Mouse (Mus musculus) megakaryocyte, embryonic 14.5 days (primary cell): ENCODE measurements around the gene Lhpp. TPM values are rescaled to one million over a fixed set of nuclear protein-coding genes. Genes with fewer than 3 reads are reported as not detected.

ENCODE experiments used
- H3K27me3 ChIP-seq: replicated peaks from 2 replicates; pipeline ENCODE3; 2012; ENCODE audit warnings: inconsistent platforms
- H3K36me3 ChIP-seq: replicated peaks from 2 replicates; pipeline ENCODE3; 2012; ENCODE audit warnings: low read length, inconsistent platforms, mixed read lengths
- H3K4me1 ChIP-seq: 2 replicates; pipeline ENCODE4 v1.6.1; 2012; ENCODE audit warnings: inconsistent platforms
- H3K4me3 ChIP-seq: replicated peaks from 2 replicates; pipeline ENCODE3; 2012; ENCODE audit warnings: moderate library complexity, mild to moderate bottlenecking, inconsistent platforms
- H3K9me3 ChIP-seq: 2 replicates; pipeline ENCODE4 v1.6.1; 2012; ENCODE audit warnings: inconsistent platforms
- FLI1 ChIP-seq: IDR thresholded peaks from 2 replicates; pipeline ENCODE4 v1.6.1; 2012; ENCODE audit warnings: low read length, inconsistent platforms, mixed read lengths
- GATA1 ChIP-seq: IDR thresholded peaks from 3 replicates; pipeline ENCODE4 v1.6.1; 2012; ENCODE audit warnings: mixed read lengths, low read length, inconsistent platforms, borderline replicate concordance
- polyA plus RNA-seq: library from polyadenylated mRNA; stranded (reverse); fragments of >175 nt; gene quantifications from 2 replicates; pipeline ENCODE4 v1.2.3, GENCODE M21; 2012; ENCODE audit warnings: low replicate concordance; ENCODE audit not compliant: insufficient read depth

The Lhpp gene
- 1.3 and 2.5 TPM in 2 replicates for polyA plus RNA-seq

DNA sequence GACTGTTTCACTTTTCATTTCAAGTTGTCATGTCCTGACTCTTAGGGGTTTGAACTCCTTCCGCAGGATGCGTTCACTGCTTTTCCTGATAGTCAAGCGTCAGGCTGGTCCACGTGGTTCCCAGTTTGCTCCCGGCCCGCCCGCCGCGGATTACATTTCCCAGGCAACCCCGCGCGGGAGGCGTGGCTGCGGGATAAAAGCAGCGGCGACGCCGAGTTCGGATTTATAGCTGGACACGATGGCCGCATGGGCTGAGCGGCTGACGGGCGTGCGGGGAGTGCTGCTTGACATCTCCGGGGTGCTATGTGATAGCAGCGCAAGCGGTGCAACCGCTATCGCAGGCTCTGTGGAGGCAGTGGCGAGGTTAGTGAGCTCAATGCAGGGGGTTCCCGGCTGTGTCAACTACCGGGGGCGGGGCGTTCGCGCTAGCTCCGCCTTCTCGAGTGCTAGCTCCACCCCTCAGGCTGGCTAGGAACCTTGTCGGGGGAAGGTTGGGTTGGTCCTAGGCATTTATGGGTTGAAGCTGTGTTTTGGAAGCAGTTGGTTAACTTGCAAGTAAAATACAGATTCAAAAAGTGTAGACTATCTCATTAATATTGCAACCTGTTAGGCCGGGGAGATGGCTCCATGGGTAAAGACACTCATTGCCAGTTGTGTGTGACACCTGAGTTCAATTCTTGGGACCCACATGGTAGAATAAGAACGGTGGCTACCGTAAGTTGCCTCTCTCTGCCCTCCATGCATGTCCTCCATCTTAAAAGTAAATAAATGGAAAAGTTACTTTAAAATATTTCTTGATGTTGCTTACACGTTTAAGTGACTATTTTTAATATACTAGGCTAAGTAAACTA is at the start of gene Lhpp:
Gene Lhpp, plus strand, starts transcription at position 171 of the 851 bp plus-strand sequence.
- Histone ChIP-seq H3K4me1 (peaks cover 41% of the 10 kb centered on the region), H3K9me3 (no peaks in the 10 kb centered on the region), H3K4me3 (peak within 1 kb of the TSS; percentile 97), H3K27me3 (peaks cover 13% of the 10 kb centered on the region), H3K36me3 (no peaks in the 10 kb centered on the region)
- no peak for TF ChIP-seq GATA1
- TF ChIP-seq FLI1, result no peak

DNA sequence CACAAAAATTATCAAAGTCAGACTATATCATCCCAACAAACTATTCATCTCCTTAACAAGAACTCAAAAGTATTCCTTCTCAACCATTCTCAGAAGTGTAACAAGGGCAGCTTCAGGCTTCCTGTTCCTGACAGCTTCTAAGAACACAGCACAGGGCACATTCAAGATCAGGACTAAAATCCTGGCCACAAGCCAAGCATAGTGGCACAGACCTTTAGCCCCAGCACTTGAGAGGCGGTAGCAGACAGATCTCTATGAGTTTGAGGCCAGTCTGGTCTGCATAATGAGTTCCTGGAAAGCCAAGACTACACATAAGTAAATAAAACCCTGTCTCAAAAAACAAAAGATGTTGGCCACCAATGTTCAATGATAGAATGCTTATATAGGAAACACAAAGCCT is 44.6 kb upstream of the Lhpp start:
- Histone ChIP-seq H3K27me3 (no peaks in the 10 kb centered on the region), H3K4me1 (peaks cover 29% of the 10 kb centered on the region), H3K9me3 (no peaks in the 10 kb centered on the region), H3K36me3 (peaks cover 94% of the 10 kb centered on the region), H3K4me3 (no peak overlapping the region)
- TF ChIP-seq FLI1 (no peak), GATA1 (no peak)

DNA sequence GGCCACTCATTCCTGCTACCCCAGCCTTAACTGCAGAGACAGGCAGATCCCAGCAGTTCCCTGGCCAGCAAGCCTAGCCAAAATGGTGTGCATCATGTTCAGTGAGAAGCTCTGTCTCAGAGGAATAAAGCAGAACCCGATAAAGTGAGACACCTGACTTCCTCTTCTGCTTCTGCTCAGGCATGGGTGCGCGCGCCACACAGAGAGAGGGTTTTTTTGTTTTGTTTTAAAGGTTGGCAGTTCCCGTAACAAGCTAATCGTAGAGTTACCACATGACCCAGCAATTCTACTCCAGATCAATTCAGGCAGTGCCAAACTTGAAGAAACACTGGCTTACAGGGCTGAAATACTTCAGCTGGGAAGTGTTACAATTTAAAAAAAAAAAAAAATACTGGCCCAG is 41.6 kb upstream of the Lhpp start:
- Histone ChIP-seq H3K4me1 (peaks cover 54% of the 10 kb centered on the region), H3K36me3 (peaks cover 64% of the 10 kb centered on the region), H3K27me3 (no peaks in the 10 kb centered on the region), H3K9me3 (no peaks in the 10 kb centered on the region), H3K4me3 (no peak overlapping the region)
- TF ChIP-seq GATA1 (no peak), FLI1 (no peak)

DNA sequence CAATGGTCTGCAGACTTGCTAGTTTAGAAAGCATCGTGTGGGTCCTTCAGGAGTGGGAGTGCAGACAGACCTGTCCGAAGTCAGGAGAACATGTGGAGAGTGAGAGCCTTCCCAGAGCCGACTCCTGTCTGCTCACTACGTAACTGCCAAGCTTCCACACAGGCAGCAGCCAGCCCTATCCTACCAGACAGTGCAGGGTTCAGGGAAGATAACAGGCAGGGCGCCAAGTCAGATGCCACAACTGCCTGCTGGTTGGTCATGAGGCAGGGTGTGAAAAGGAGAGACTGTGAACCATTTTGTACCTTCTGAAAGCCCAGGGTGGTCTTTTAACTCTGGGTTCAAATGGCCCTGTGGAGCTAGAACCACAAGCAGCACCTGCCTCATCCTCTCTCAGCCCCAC is 40.4 kb upstream of the Lhpp start:
- no peaks in the 10 kb centered on the region for H3K27me3 ChIP-seq
- peaks cover 52% of the 10 kb centered on the region for H3K36me3 ChIP-seq
- H3K9me3 ChIP-seq, result no peaks in the 10 kb centered on the region
- peak overlapping the region; percentile 39 for H3K4me3 ChIP-seq
- no peak for TF ChIP-seq GATA1
- peaks cover 58% of the 10 kb centered on the region for H3K4me1 ChIP-seq

DNA sequence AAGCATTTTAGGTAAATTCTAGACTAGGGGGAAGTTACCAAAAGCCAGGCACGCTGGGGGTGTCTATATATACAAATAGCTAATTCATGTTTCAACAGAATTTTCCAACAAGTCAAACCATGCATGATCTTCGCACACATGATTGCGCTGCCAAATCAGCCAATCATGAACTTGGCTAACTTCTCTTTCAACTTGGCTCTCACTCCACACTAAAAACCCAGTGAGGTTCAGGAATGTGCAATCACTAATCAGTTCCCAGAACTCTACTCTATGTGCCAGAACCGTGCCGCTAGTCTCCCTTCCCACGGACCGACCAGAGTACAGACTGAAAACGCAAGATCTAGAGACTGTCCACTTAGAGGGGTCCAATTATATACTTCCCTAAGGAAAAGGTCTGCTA is 39.0 kb upstream of the Lhpp start:
- TF ChIP-seq FLI1, result no peak
- no peak for TF ChIP-seq GATA1
- H3K9me3 ChIP-seq, result no peaks in the 10 kb centered on the region
- H3K27me3 ChIP-seq, result no peaks in the 10 kb centered on the region
- peaks cover 61% of the 10 kb centered on the region for H3K4me1 ChIP-seq
- peaks cover 40% of the 10 kb centered on the region for H3K36me3 ChIP-seq
- no peak overlapping the region for H3K4me3 ChIP-seq

DNA sequence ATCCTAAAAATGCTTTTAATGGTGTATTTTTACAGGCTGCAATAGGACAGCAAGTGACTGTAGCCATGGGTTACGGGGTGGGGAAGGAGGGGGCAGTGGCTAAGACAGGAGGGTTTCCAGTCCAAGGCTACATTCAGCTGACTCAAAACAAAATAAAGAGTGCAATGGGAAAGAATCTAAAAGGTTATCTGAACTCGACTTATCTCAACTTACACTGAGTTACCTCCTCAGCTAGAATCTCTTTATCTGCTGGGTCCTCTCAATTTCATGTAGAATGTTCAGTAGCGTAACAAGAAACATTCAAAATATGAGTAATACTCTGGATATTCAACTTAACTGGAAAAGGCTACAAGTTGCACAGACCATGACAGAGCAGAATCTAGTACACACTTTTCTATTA is 37.7 kb upstream of the Lhpp start:
- H3K36me3 ChIP-seq, result peaks cover 28% of the 10 kb centered on the region
- peaks cover under 1% of the 10 kb centered on the region for H3K27me3 ChIP-seq
- no peaks in the 10 kb centered on the region for H3K9me3 ChIP-seq
- H3K4me1 ChIP-seq, result peaks cover 68% of the 10 kb centered on the region
- no peak overlapping the region for H3K4me3 ChIP-seq
- TF ChIP-seq FLI1 (no peak), GATA1 (no peak)

DNA sequence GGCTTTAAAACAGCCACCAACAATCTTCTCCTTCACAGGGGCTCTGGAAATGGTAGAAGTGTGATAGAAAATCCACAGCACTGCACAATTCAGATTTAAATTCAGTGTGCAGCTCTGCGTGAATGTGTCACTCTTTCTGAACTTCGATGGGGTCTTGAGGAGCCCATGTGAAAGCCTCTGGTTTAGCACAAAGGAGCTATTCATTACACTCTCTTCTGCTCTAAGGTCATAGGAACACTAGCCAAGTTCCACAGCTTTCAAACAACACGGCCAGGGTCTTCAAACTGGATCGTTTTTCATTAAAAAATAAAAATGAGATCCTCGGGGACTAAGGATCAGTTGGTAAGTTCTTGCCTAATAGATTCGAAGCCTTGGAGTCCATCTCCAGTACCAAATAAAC is 37.2 kb upstream of the Lhpp start:
- H3K27me3 ChIP-seq, result peaks cover 5% of the 10 kb centered on the region
- peaks cover 68% of the 10 kb centered on the region for H3K4me1 ChIP-seq
- TF ChIP-seq FLI1, result no peak
- H3K36me3 ChIP-seq, result peaks cover 23% of the 10 kb centered on the region
- no peak overlapping the region for H3K4me3 ChIP-seq
- no peaks in the 10 kb centered on the region for H3K9me3 ChIP-seq

DNA sequence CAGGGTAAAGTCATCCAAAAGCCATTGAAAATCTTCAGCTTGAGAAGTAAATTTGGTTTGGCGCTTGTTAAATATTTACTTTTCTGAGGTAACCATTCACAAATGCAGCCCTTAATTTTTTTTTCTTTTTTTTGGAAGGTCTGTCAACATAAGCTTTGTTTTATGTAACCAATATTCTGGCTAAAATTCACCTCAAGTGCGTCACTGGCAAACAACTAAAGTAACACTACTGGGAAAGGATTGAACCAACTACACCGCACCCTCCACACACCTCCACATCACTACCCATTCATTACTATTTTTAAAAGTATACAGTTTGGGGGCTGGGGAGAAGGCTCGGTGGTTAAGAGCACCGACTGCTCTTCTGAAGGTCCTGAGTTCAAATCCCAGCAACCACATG is 35.8 kb upstream of the Lhpp start:
- Histone ChIP-seq H3K4me3 (no peak overlapping the region), H3K36me3 (peaks cover 9% of the 10 kb centered on the region), H3K9me3 (no peaks in the 10 kb centered on the region), H3K4me1 (peaks cover 55% of the 10 kb centered on the region), H3K27me3 (peaks cover 13% of the 10 kb centered on the region)
- TF ChIP-seq FLI1 (no peak), GATA1 (no peak)

DNA sequence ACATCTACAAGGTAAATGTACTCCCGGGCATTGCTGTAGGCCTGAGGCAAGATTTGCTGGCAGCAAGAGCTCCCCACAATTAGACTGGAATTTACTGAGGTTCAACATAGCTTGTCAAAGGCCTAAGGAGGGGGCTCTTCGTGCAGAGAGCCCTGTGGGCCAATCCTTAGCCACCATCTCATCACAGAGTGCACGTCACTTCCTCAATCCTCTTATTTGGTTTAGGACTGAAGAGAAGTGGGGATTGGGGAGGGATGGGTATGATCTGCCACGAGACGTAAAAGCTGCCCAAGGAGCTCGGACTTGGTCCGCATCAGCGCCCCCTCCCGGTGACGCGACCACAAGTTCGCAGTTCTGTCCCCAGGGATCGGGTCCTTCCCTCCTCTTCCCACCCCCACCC is 34.8 kb upstream of the Lhpp start:
- no peaks in the 10 kb centered on the region for H3K9me3 ChIP-seq
- peak overlapping the region; percentile 99 for H3K4me3 ChIP-seq
- peaks cover 22% of the 10 kb centered on the region for H3K27me3 ChIP-seq
- H3K4me1 ChIP-seq, result peaks cover 46% of the 10 kb centered on the region
- TF ChIP-seq GATA1, result no peak
- no peaks in the 10 kb centered on the region for H3K36me3 ChIP-seq

DNA sequence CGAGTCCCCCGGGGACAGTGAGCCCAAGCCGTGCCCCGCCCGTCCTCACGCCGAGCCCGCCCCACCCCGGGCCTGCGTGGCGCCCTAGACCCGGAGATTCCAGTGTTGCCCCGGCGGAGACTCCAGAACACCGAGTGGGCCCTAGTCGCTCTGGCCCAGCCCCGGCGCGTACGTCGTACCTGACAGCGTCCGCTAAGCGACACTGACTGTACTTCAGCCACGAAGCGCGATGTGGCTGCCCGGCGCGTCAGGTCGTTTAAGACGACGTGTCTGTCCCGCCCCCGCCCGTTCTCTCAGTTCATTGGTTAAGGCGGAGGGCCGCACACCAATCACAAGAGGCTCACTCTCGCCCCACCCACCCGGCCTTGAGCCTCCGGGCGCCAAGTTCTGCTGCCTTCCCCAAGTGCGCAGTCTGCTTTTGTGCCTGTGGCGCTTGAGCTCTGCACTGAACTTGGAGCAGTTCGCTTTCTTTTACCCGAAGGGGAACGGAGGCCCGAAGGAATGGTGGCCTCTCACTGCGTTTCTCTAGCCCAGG is 34.3 kb upstream of the Lhpp start, which contains the start of gene Oat:
Gene Oat, minus strand, starts transcription at position 283 of the 535 bp plus-strand sequence.
- Histone ChIP-seq H3K4me1 (peaks cover 44% of the 10 kb centered on the region), H3K27me3 (peaks cover 26% of the 10 kb centered on the region), H3K9me3 (no peaks in the 10 kb centered on the region), H3K36me3 (no peaks in the 10 kb centered on the region), H3K4me3 (peak within 1 kb of the TSS; percentile 99)
- TF ChIP-seq FLI1 (no peak), GATA1 (no peak)
